ENCODE assay signal across 15 mouse cellular contexts in genomic region chr2:37572141-37572540, GRCm38 (mm10).
"Had no signal": no experiment of that assay in that cellular context is flagged by ENCODE, and none has a peak within 500 bp of the region (broad histone marks: within the 10 kb centered on the region; RNA-seq: fewer than 3 reads in every experiment).

No protein-coding gene starts in this region.

- H3K27ac ChIP-seq: midbrain, embryonic 10.5 days; midbrain, embryonic 12.5 days; neural tube, embryonic 12.5 days; stomach, embryonic 15.5 days; stomach, postnatal 0 days had no signal

- DNase-seq: lung, adult 18-20 months; lung, embryonic 14.5 days; lung, postnatal 10 days; lung, postnatal 4 days; midbrain, embryonic 14.5 days; right cerebral cortex, postnatal 14 days; thymus, adult 2 months; thymus, postnatal 25 days; thymus, postnatal 4 days had no signal

- H3K4me1 ChIP-seq: midbrain, embryonic 10.5 days; midbrain, embryonic 12.5 days; neural tube, embryonic 12.5 days had no signal

- H3K4me3 ChIP-seq: midbrain, embryonic 10.5 days; midbrain, embryonic 12.5 days; myocyte; neural tube, embryonic 12.5 days; stomach, embryonic 15.5 days had no signal

- H3K27me3 ChIP-seq: midbrain, embryonic 12.5 days; neural tube, embryonic 12.5 days; stomach, embryonic 15.5 days had no signal
